Mouse (Mus musculus) intestine, embryonic 16.5 days (tissue): Measurements from ENCODE around the gene Emg1. TPM values are rescaled to one million over a fixed set of nuclear protein-coding genes. Genes with fewer than 3 reads are reported as not detected.

Source experiments
- ATAC-seq: fragments of 200-750 bp; cut with Nextera tagmentation; 2 replicates; pipeline ENCODE4 v1.8.0; 2017; ENCODE audit warnings: moderate TSS enrichment, moderate library complexity
- H3K27ac ChIP-seq: fragments of 300-500 bp; sonication (generic); 2 replicates; pipeline ENCODE4 v1.5.1; 2014; ENCODE audit warnings: mild to moderate bottlenecking, low read length
- H3K27me3 ChIP-seq: fragments of 300-500 bp; sonication (generic); replicated peaks from 2 replicates; pipeline ENCODE4 v1.6.1; 2014; ENCODE audit warnings: low read length, control low read depth, mixed read lengths; ENCODE audit not compliant: control insufficient read depth, insufficient read depth
- H3K36me3 ChIP-seq: fragments of 300-500 bp; sonication (generic); 2 replicates; pipeline ENCODE4 v1.6.1; 2014; ENCODE audit warnings: low read length, control low read depth; ENCODE audit not compliant: control insufficient read depth, insufficient read depth
- H3K4me1 ChIP-seq: fragments of 300-500 bp; sonication (generic); 2 replicates; pipeline ENCODE4 v1.6.1; 2014; ENCODE audit warnings: low read length, control low read depth, mixed read lengths; ENCODE audit not compliant: control insufficient read depth, insufficient read depth
- H3K4me2 ChIP-seq: fragments of 300-500 bp; sonication (generic); 2 replicates; pipeline ENCODE4 v1.6.1; 2014; ENCODE audit warnings: low read depth, low read length, control low read depth
- H3K4me3 ChIP-seq: fragments of 300-500 bp; sonication (generic); 2 replicates; pipeline ENCODE4 v1.5.1; 2014; ENCODE audit warnings: mild to moderate bottlenecking, low read length
- H3K9ac ChIP-seq: fragments of 300-500 bp; sonication (generic); 2 replicates; pipeline ENCODE4 v1.6.1; 2014; ENCODE audit warnings: low read depth, low read length
- H3K9me3 ChIP-seq: fragments of 300-500 bp; sonication (generic); 2 replicates; pipeline ENCODE4 v1.6.1; 2016; ENCODE audit warnings: low read length, control low read depth; ENCODE audit not compliant: control insufficient read depth
- WGBS: fragments of 180-500 bp; shearing (Covaris S2); extraction: QIAGEN DNeasy Blood & Tissue Kit; methylation state at CpG from one replicate; pipeline ENCODE4 v1.1.7; 2014; 5-methylcytosine and 5-hydroxymethylcytosine counted together
- polyA plus RNA-seq: library from polyadenylated mRNA; unstranded; fragments of >200 nt; fragmentation: Nextera tagmentation; extraction: Ambion mirVana; gene quantifications from 2 replicates; pipeline ENCODE4 v1.2.1, GENCODE M21; 2015

Gene Emg1
- polyA plus RNA-seq, 1 experiment from 2014 or later = 222 TPM

GRCm38 (mm10) chr6:124741842-124742241 is 29.9 kb upstream of the Emg1 start:
- peak overlapping the region; percentile 55 for H3K4me3 ChIP-seq
- H3K27me3 ChIP-seq = no peaks in the 10 kb centered on the region
- no peaks in the 10 kb centered on the region for H3K9me3 ChIP-seq
- peak overlapping the region; percentile 60 for H3K9ac ChIP-seq
- WGBS = 67% methylated on average over 3 of the region's 3 CpGs
- peaks cover 8% of the 10 kb centered on the region; the same call in 1 of the 2 replicates for H3K36me3 ChIP-seq
- peak overlapping the region; percentile 68 for H3K4me2 ChIP-seq
- peaks cover 36% of the 10 kb centered on the region for H3K4me1 ChIP-seq
- ATAC-seq = no peak
- peak overlapping the region; percentile 99 for H3K27ac ChIP-seq

- ATAC-seq = peak; percentile 72
- Histone ChIP-seq H3K9me3 (no peaks in the 10 kb centered on the region), H3K27ac (peak within 1 kb of the TSS; percentile 99), H3K27me3 (no peaks in the 10 kb centered on the region), H3K36me3 (peaks cover 8% of the 10 kb centered on the region; the same call in 1 of the 2 replicates), H3K9ac (peak within 1 kb of the TSS; percentile 69), H3K4me1 (peaks cover 29% of the 10 kb centered on the region), H3K4me2 (peak within 1 kb of the TSS; percentile 68), H3K4me3 (peak within 1 kb of the TSS; percentile 55)
- under 1% methylated on average over 41 of the region's 41 CpGs for WGBS
Measured at GRCm38 (mm10) chr6:124740888-124741761, 29.1 kb upstream of the Emg1 start, which contains the start of gene Grcc10. TSS of gene Grcc10 (minus strand) at chr6:124741374.

GRCm38 (mm10) chr6:124740211-124740887 is 28.4 kb upstream of the Emg1 start:
- peaks cover 8% of the 10 kb centered on the region; the same call in 1 of the 2 replicates for H3K36me3 ChIP-seq
- no peaks in the 10 kb centered on the region for H3K9me3 ChIP-seq
- peak overlapping the region; percentile 68 for H3K4me2 ChIP-seq
- peak; percentile 14 for ATAC-seq
- no peaks in the 10 kb centered on the region for H3K27me3 ChIP-seq
- H3K4me3 ChIP-seq = peak overlapping the region; percentile 55
- peaks cover 26% of the 10 kb centered on the region for H3K4me1 ChIP-seq
- peak overlapping the region; percentile 69 for H3K9ac ChIP-seq
- 1% methylated on average over 29 of the region's 29 CpGs for WGBS
- peak overlapping the region; percentile 99 for H3K27ac ChIP-seq

- ATAC-seq = no peak
- Histone ChIP-seq H3K9ac (peak overlapping the region; percentile 55), H3K27me3 (no peaks in the 10 kb centered on the region), H3K4me2 (peak overlapping the region; percentile 45), H3K4me3 (no peak overlapping the region), H3K36me3 (peaks cover 8% of the 10 kb centered on the region; the same call in 1 of the 2 replicates), H3K9me3 (no peaks in the 10 kb centered on the region), H3K4me1 (peaks cover 20% of the 10 kb centered on the region), H3K27ac (peak overlapping the region; percentile 99)
- WGBS = 79% methylated on average over 10 of the region's 10 CpGs
Measured at GRCm38 (mm10) chr6:124739231-124739796, 27.3 kb upstream of the Emg1 start.

- peaks cover 20% of the 10 kb centered on the region for H3K4me1 ChIP-seq
- H3K9ac ChIP-seq = peak within 1 kb of the TSS; percentile 55
- ATAC-seq = peak; percentile 88
- peaks cover 8% of the 10 kb centered on the region; the same call in 1 of the 2 replicates for H3K36me3 ChIP-seq
- 16% methylated on average over 15 of the region's 15 CpGs for WGBS
- H3K27ac ChIP-seq = peak within 1 kb of the TSS; percentile 99
- H3K9me3 ChIP-seq = no peaks in the 10 kb centered on the region
- H3K4me2 ChIP-seq = peak within 1 kb of the TSS; percentile 49
- H3K4me3 ChIP-seq = peak within 1 kb of the TSS; percentile 32
- no peaks in the 10 kb centered on the region for H3K27me3 ChIP-seq
Measured at GRCm38 (mm10) chr6:124738511-124739023, 26.6 kb upstream of the Emg1 start, which contains the start of gene Ptpn6. TSS of gene Ptpn6 (minus strand) at chr6:124738714.

- no peak overlapping the region for H3K27ac ChIP-seq
- peaks cover 25% of the 10 kb centered on the region for H3K4me1 ChIP-seq
- no peaks in the 10 kb centered on the region for H3K9me3 ChIP-seq
- H3K4me2 ChIP-seq = no peak overlapping the region
- no peak overlapping the region for H3K4me3 ChIP-seq
- H3K9ac ChIP-seq = no peak overlapping the region
- no peaks in the 10 kb centered on the region for H3K36me3 ChIP-seq
- 90% methylated on average over 11 of the region's 11 CpGs for WGBS
- no peak for ATAC-seq
- H3K27me3 ChIP-seq = no peaks in the 10 kb centered on the region
Measured at GRCm38 (mm10) chr6:124737040-124737439, 25.1 kb upstream of the Emg1 start.

- no peak overlapping the region for H3K27ac ChIP-seq
- 88% methylated on average over 3 of the region's 3 CpGs for WGBS
- H3K9ac ChIP-seq = no peak overlapping the region
- H3K4me2 ChIP-seq = no peak overlapping the region
- peaks cover 12% of the 10 kb centered on the region for H3K4me1 ChIP-seq
- H3K27me3 ChIP-seq = no peaks in the 10 kb centered on the region
- no peak overlapping the region for H3K4me3 ChIP-seq
- no peaks in the 10 kb centered on the region for H3K9me3 ChIP-seq
- no peaks in the 10 kb centered on the region for H3K36me3 ChIP-seq
- ATAC-seq = no peak
Measured at GRCm38 (mm10) chr6:124734417-124734816, 22.4 kb upstream of the Emg1 start.

- H3K4me1 ChIP-seq = peaks cover 11% of the 10 kb centered on the region
- H3K4me2 ChIP-seq = no peak overlapping the region
- no peak overlapping the region; the same call in 1 of the 2 replicates for H3K27ac ChIP-seq
- H3K9me3 ChIP-seq = no peaks in the 10 kb centered on the region
- peak overlapping the region; percentile 29 for H3K9ac ChIP-seq
- WGBS = 56% methylated on average over 19 of the region's 19 CpGs
- H3K27me3 ChIP-seq = no peaks in the 10 kb centered on the region
- H3K36me3 ChIP-seq = no peaks in the 10 kb centered on the region
- ATAC-seq = peak; percentile 31
- 0 out of 2 replicates have a peak overlapping the region, but pooled peaks have one; percentile 19 for H3K4me3 ChIP-seq
Measured at GRCm38 (mm10) chr6:124732476-124733370, 20.7 kb upstream of the Emg1 start.
